Mouse (Mus musculus): ENCODE results near the gene Ascl4.

GRCm38 (mm10) chr10:85966476-85966875 is 39.0 kb downstream of the Ascl4 start:
- TF ChIP-seq EP300 (IDR thresholded peaks at IDR 0.05; ENCODE audit: low read depth) (no peak), CTCF (IDR thresholded peaks at IDR 0.05; ENCODE audit: low read depth) (no peak)
